Mouse (Mus musculus): ENCODE data around the gene Hist1h4k.

GRCm38 (mm10) chr13:21727948-21728572 lies 22.2 kb downstream of the Hist1h4k start:
- TF ChIP-seq CTCF (IDR thresholded peaks at IDR 0.05; ENCODE audit: extremely low read depth, insufficient read depth, low read length) (no peak), POLR2A (IDR thresholded peaks at IDR 0.05; ENCODE audit: extremely low read depth, insufficient read depth, low read length) (no peak)
